Mouse (Mus musculus) left cerebral cortex, postnatal 4 days (tissue): ENCODE measurements around the gene Nrcam. TPM values are rescaled to one million over a fixed set of nuclear protein-coding genes. Genes with fewer than 3 reads are reported as not detected.

Experiments used
- DNase-seq: peaks from one replicate; pipeline ENCODE4 v3.0.0-alpha.2; 2022
- intact Hi-C: fragments of 180-260 bp; cut with DNase I; formaldehyde crosslinking; loops from one replicate; pipeline ENCODE4 v1.15.1; 2025
- total RNA-seq, 2 experiments: library from RNA; stranded (reverse); gene quantifications; 2 replicates each; pipeline ENCODE4 v1.2.3; 2021

The Nrcam gene
- total RNA-seq, 2 experiments from 2014 or later, result 323 to 345 TPM

DNA sequence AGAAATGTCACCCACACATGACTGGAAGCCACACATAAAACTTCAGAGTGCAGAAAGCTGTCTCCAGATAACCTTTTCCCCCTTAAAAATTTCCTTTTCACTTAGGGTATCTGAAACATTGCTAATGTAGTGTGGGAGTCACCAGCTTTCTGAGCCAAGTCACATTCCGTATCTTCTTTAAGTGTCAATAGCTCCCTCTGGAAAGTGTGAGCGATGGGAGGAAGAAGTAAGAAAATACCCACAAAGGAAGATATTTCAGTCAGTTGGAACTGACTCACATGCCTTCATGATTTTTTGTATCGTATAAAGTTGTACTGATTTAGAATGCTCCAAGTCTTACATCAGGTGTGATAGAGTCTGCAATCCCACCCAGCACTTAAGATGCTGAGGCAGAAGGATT is 245.5 kb downstream of the Nrcam start:
- intact Hi-C loops, result loop anchor here (5.0 kb wide), 1 partner anchor 282 kb away; no protein-coding TSS in a partner anchor
- no peak for DNase-seq

- intact Hi-C loops, result loop anchor here (5.0 kb wide), 2 partner anchors 586 to 786 kb away; no protein-coding TSS in a partner anchor
- peak; percentile 78 for DNase-seq
These were observed 272.9 kb downstream of the Nrcam start for GRCm38 (mm10) chr12:44601410-44602149.

GRCm38 (mm10) chr12:44602269-44602957 is 273.7 kb downstream of the Nrcam start:
- no peak for DNase-seq
- intact Hi-C loops, result loop anchor here (5.0 kb wide), 2 partner anchors 585 to 785 kb away; no protein-coding TSS in a partner anchor

GRCm38 (mm10) chr12:44602958-44603331 is 274.3 kb downstream of the Nrcam start:
- DNase-seq, result no peak
- intact Hi-C loops, result loop anchor here (5.0 kb wide), 2 partner anchors 584 to 784 kb away; no protein-coding TSS in a partner anchor

DNA sequence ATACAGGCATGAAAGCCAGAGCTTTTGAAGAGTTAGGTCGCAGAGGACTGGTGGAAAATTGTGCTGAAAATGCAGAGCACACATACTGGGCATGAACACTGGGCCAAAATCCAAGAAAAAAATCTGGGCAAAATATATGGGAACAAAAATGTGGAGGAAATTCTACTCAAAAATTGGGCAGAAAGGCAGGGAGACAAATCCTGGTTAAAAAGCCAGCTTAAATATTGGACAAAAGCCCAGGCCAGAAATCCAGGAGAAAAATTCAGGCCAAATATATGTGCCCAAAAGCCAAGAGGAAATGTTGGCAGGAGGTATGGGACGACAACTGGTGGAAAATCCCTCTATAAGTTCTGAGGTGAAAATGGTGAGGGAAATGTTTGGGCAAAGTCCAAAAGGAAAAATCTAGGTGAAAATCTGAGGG is 288.3 kb downstream of the Nrcam start:
- no peak for DNase-seq
- intact Hi-C loops, result no loop called here

- intact Hi-C loops, result no loop called here
- DNase-seq, result no peak
These were observed 288.8 kb downstream of the Nrcam start for GRCm38 (mm10) chr12:44617488-44617887.

DNA sequence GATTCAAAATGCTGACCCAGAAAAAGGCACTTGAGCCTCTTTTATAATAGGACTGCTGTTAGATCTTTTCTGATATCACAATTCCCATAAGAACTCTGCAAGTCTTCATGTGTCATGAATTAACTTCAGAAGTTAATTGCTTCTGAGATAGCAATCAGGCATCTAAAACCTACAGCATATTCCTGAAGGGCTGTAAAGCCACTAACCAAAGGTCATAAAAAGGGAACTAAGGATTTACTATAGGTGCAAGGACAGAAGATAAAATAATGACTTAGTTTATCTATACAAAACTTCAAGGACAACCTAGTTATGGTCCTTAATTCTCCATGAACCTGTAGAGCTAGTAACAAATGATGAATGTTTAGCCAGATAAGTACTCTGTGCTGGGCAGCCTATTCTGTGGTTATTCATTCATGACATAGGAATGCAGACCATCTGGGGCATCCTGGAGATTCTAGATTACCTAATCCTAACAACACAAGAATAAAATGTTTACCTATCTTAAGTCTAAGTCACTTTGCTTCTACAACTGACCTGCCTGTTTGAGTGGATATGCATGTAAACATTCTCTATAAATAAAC is 310.7 kb downstream of the Nrcam start:
- DNase-seq, result no peak
- intact Hi-C loops, result no loop called here

DNA sequence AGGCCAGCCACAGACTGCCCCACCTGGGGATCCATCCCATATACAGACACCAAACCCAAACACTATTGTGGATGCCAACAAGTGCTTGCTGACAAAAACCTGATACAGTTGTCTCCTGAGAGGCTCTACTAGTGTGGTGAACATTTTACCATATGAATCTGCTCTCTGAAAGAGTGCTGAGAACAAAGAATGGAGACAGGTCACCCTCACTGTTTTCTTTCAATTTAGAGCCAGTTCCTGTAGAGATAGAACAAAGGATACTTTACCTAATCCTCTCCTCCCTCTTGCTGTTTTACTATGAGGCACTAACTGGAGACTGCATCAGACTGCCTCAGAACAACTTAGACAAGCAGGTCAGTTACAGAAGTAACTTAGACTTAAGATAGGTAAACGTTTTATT is 311.9 kb downstream of the Nrcam start:
- no peak for DNase-seq
- intact Hi-C loops, result no loop called here

Other genes starting within 250 kb of the Nrcam start
- 10 to 100 TPM; 22.0 to 22.1 TPM for gene Dnajb9, start 118.6 kb upstream of the Nrcam start, total RNA-seq
- gene Pnpla8, start 107.5 kb upstream of the Nrcam start, total RNA-seq, result 100 to 1,000 TPM; 106 to 123 TPM